Mouse (Mus musculus) lung, embryonic 14.5 days (tissue): ENCODE measurements around the gene Myl6. TPM values are rescaled to one million over a fixed set of nuclear protein-coding genes. Genes with fewer than 3 reads are reported as not detected.

Source experiments
- ATAC-seq: fragments of 200-750 bp; cut with Nextera tagmentation; 2 replicates; pipeline ENCODE4 v1.8.0; 2017; ENCODE audit warnings: mild to moderate bottlenecking, moderate TSS enrichment, moderate library complexity; ENCODE audit not compliant: insufficient read depth
- DNase-seq: peaks from one replicate; pipeline ENCODE4 v3.0.0-alpha.2; 2015
- H3K27ac ChIP-seq: fragments of 300-500 bp; sonication (generic); 2 replicates; pipeline ENCODE4 v1.5.1; 2014; ENCODE audit warnings: low read depth, mild to moderate bottlenecking, moderate library complexity
- H3K27me3 ChIP-seq: fragments of 300-500 bp; sonication (generic); 2 replicates; pipeline ENCODE4 v1.6.1; 2014; ENCODE audit warnings: low read length, control low read depth; ENCODE audit not compliant: insufficient read depth
- H3K36me3 ChIP-seq: fragments of 300-500 bp; sonication (generic); 2 replicates; pipeline ENCODE4 v1.6.1; 2014; ENCODE audit warnings: control low read depth; ENCODE audit not compliant: insufficient read depth
- H3K4me1 ChIP-seq: fragments of 300-500 bp; sonication (generic); 2 replicates; pipeline ENCODE4 v1.6.1; 2014; ENCODE audit warnings: antibody characterized with exemption, control low read depth; ENCODE audit not compliant: insufficient read depth
- H3K4me2 ChIP-seq: fragments of 300-500 bp; sonication (generic); 2 replicates; pipeline ENCODE4 v1.6.1; 2014; ENCODE audit warnings: mild to moderate bottlenecking
- H3K4me3 ChIP-seq: fragments of 300-500 bp; sonication (generic); 2 replicates; pipeline ENCODE4 v1.5.1; 2014; ENCODE audit warnings: low read depth, low read length
- H3K9ac ChIP-seq: fragments of 300-500 bp; sonication (generic); 2 replicates; pipeline ENCODE4 v1.6.1; 2014
- H3K9me3 ChIP-seq: fragments of 300-500 bp; sonication (generic); 2 replicates; pipeline ENCODE4 v1.6.1; 2016; ENCODE audit warnings: low read depth, low read length, control low read depth
- CTCF ChIP-seq: IDR thresholded peaks from 2 replicates; pipeline ENCODE4 v1.5.1; 2016; ENCODE audit warnings: antibody characterized with exemption, low read depth
- WGBS: fragments of 180-500 bp; shearing (Covaris S2); extraction: QIAGEN DNeasy Blood & Tissue Kit; methylation state at CpG from one replicate; pipeline ENCODE4 v1.1.7; 2014; 5-methylcytosine and 5-hydroxymethylcytosine counted together
- polyA plus RNA-seq: library from polyadenylated mRNA; unstranded; fragments of >200 nt; fragmentation: Nextera tagmentation; extraction: Ambion mirVana; gene quantifications from 2 replicates; pipeline ENCODE4 v1.2.1, GENCODE M21; 2014

Gene Myl6
- polyA plus RNA-seq, 1 experiment from 2014 or later, result 1,238 TPM

- no peak overlapping the region for H3K4me3 ChIP-seq
- H3K9ac ChIP-seq, result no peak overlapping the region
- peaks cover 8% of the 10 kb centered on the region for H3K4me1 ChIP-seq
- no peaks in the 10 kb centered on the region for H3K9me3 ChIP-seq
- H3K27ac ChIP-seq, result peak overlapping the region; percentile 95
- H3K4me2 ChIP-seq, result no peak overlapping the region
- WGBS, result 59% methylated on average over 4 of the region's 4 CpGs
- DNase-seq (no peak), ATAC-seq (no peak)
- H3K27me3 ChIP-seq, result no peaks in the 10 kb centered on the region
- TF ChIP-seq CTCF, result no peak
- H3K36me3 ChIP-seq, result peaks cover 71% of the 10 kb centered on the region
Measured at GRCm38 (mm10) chr10:128489785-128490184, 4.2 kb downstream of the Myl6 start.

GRCm38 (mm10) chr10:128489380-128489779 lies 4.6 kb downstream of the Myl6 start:
- Histone ChIP-seq H3K36me3 (peaks cover 75% of the 10 kb centered on the region), H3K4me2 (no peak overlapping the region), H3K27me3 (no peaks in the 10 kb centered on the region), H3K9me3 (no peaks in the 10 kb centered on the region), H3K4me3 (no peak overlapping the region), H3K4me1 (peaks cover 7% of the 10 kb centered on the region; the same call in 1 of the 2 replicates), H3K9ac (no peak overlapping the region), H3K27ac (peak overlapping the region; percentile 95; the same call in 1 of the 2 replicates)
- TF ChIP-seq CTCF, result no peak
- DNase-seq (peak; percentile 17), ATAC-seq (no peak)
- 48% methylated on average over 5 of the region's 5 CpGs for WGBS

- H3K36me3 ChIP-seq, result peaks cover 81% of the 10 kb centered on the region
- no peak overlapping the region for H3K4me2 ChIP-seq
- no peak overlapping the region for H3K4me3 ChIP-seq
- 73% methylated on average over 4 of the region's 4 CpGs for WGBS
- DNase-seq, result no peak
- no peaks in the 10 kb centered on the region for H3K9me3 ChIP-seq
- no peak overlapping the region for H3K27ac ChIP-seq
- no peaks in the 10 kb centered on the region for H3K27me3 ChIP-seq
- ATAC-seq, result no peak
- no peak overlapping the region for H3K9ac ChIP-seq
- no peak for TF ChIP-seq CTCF
- peaks cover 7% of the 10 kb centered on the region; the same call in 1 of the 2 replicates for H3K4me1 ChIP-seq
Measured at GRCm38 (mm10) chr10:128488776-128489175, 5.2 kb downstream of the Myl6 start.

GRCm38 (mm10) chr10:128487861-128488712 lies 5.9 kb downstream of the Myl6 start:
- 90% methylated on average over 22 of the region's 22 CpGs for WGBS
- H3K36me3 ChIP-seq, result peaks cover 88% of the 10 kb centered on the region
- no peak overlapping the region for H3K27ac ChIP-seq
- no peak for TF ChIP-seq CTCF
- H3K9ac ChIP-seq, result no peak overlapping the region
- no peaks in the 10 kb centered on the region for H3K9me3 ChIP-seq
- H3K4me3 ChIP-seq, result no peak overlapping the region
- H3K27me3 ChIP-seq, result no peaks in the 10 kb centered on the region
- H3K4me1 ChIP-seq, result peaks cover 7% of the 10 kb centered on the region; the same call in 1 of the 2 replicates
- H3K4me2 ChIP-seq, result no peak overlapping the region
- DNase-seq (no peak), ATAC-seq (no peak)

GRCm38 (mm10) chr10:128486370-128486769 lies 7.6 kb downstream of the Myl6 start:
- no peak overlapping the region for H3K4me2 ChIP-seq
- peaks cover 96% of the 10 kb centered on the region for H3K36me3 ChIP-seq
- H3K27ac ChIP-seq, result no peak overlapping the region
- H3K4me1 ChIP-seq, result no peaks in the 10 kb centered on the region; the same call in 1 of the 2 replicates
- no peaks in the 10 kb centered on the region for H3K27me3 ChIP-seq
- no peaks in the 10 kb centered on the region for H3K9me3 ChIP-seq
- no peak overlapping the region for H3K9ac ChIP-seq
- TF ChIP-seq CTCF, result no peak
- no peak for ATAC-seq
- H3K4me3 ChIP-seq, result no peak overlapping the region
- no peak for DNase-seq
- WGBS, result 85% methylated on average over 7 of the region's 7 CpGs

GRCm38 (mm10) chr10:128474366-128474765 lies 19.6 kb downstream of the Myl6 start:
- WGBS, result 88% methylated on average over 12 of the region's 12 CpGs
- H3K9ac ChIP-seq, result no peak overlapping the region
- DNase-seq, result no peak

GRCm38 (mm10) chr10:128460270-128460630 lies 33.7 kb downstream of the Myl6 start:
- Histone ChIP-seq H3K4me1 (0 out of 2 replicates have a peak, but pooled peaks cover 8% of the 10 kb centered on the region), H3K9me3 (no peaks in the 10 kb centered on the region), H3K4me2 (peak overlapping the region; percentile 68), H3K27me3 (no peaks in the 10 kb centered on the region), H3K9ac (peak overlapping the region; percentile 96), H3K27ac (peak overlapping the region; percentile 96; the same call in 1 of the 2 replicates), H3K36me3 (peaks cover 36% of the 10 kb centered on the region), H3K4me3 (peak overlapping the region; percentile 95)
- 5% methylated on average over 5 of the region's 5 CpGs for WGBS
- TF ChIP-seq CTCF, result no peak
- ATAC-seq (no peak), DNase-seq (peak; percentile 23)

More at GRCm38 (mm10) chr10:128474366-128474765, 19.6 kb downstream of the Myl6 start:
- no peak for ATAC-seq
- Histone ChIP-seq H3K4me3 (no peak overlapping the region), H3K27ac (no peak overlapping the region), H3K9me3 (no peaks in the 10 kb centered on the region), H3K4me2 (no peak overlapping the region), H3K27me3 (no peaks in the 10 kb centered on the region), H3K4me1 (no peaks in the 10 kb centered on the region), H3K36me3 (peaks cover 94% of the 10 kb centered on the region)
- TF ChIP-seq CTCF, result no peak
